Mouse (Mus musculus) limb, embryonic 12.5 days (tissue): ENCODE data around the gene Eif1ad. TPM values are rescaled to one million over a fixed set of nuclear protein-coding genes. Genes with fewer than 3 reads are reported as not detected.

Source experiments
- ATAC-seq: fragments of 200-750 bp; cut with Nextera tagmentation; 2 replicates; pipeline ENCODE4 v1.8.0; 2017; ENCODE audit warnings: low read depth, moderate TSS enrichment; ENCODE audit not compliant: insufficient number of reproducible peaks, insufficient read depth, low FRiP score, low TSS enrichment
- H3K27ac ChIP-seq: fragments of 300-500 bp; sonication (generic); 2 replicates; pipeline ENCODE4 v1.5.1; 2016; ENCODE audit warnings: mild to moderate bottlenecking, moderate library complexity
- H3K27me3 ChIP-seq: fragments of 300-500 bp; sonication (generic); 2 replicates; pipeline ENCODE4 v1.6.1; 2016; ENCODE audit warnings: mild to moderate bottlenecking, moderate library complexity
- H3K36me3 ChIP-seq: fragments of 300-500 bp; sonication (generic); 2 replicates; pipeline ENCODE4 v1.6.1; 2016; ENCODE audit warnings: mild to moderate bottlenecking, moderate library complexity
- H3K4me1 ChIP-seq: fragments of 300-500 bp; sonication (generic); replicated peaks from 2 replicates; pipeline ENCODE4 v1.6.1; 2016
- H3K4me2 ChIP-seq: fragments of 300-500 bp; sonication (generic); 2 replicates; pipeline ENCODE4 v1.6.1; 2016; ENCODE audit warnings: mild to moderate bottlenecking, moderate library complexity
- H3K4me3 ChIP-seq: fragments of 300-500 bp; sonication (generic); replicated peaks from 2 replicates; pipeline ENCODE4 v1.5.1; 2016; ENCODE audit warnings: mild to moderate bottlenecking
- H3K9ac ChIP-seq: fragments of 300-500 bp; sonication (generic); replicated peaks from 2 replicates; pipeline ENCODE4 v1.6.1; 2016; ENCODE audit warnings: mild to moderate bottlenecking, moderate library complexity
- H3K9me3 ChIP-seq: fragments of 300-500 bp; sonication (generic); 2 replicates; pipeline ENCODE4 v1.6.1; 2016; ENCODE audit warnings: mild to moderate bottlenecking, moderate library complexity
- WGBS: fragments of 180-500 bp; shearing (Covaris S2); methylation state at CpG from one replicate; pipeline ENCODE4 v1.1.7; 2016; 5-methylcytosine and 5-hydroxymethylcytosine counted together
- polyA plus RNA-seq: library from polyadenylated mRNA; unstranded; fragments of >200 nt; fragmentation: Nextera tagmentation; extraction: Ambion mirVana; gene quantifications from 2 replicates; pipeline ENCODE4 v1.2.1, GENCODE M21; 2016

Gene Eif1ad
- polyA plus RNA-seq, 1 experiment from 2014 or later = 73.5 TPM

DNA sequence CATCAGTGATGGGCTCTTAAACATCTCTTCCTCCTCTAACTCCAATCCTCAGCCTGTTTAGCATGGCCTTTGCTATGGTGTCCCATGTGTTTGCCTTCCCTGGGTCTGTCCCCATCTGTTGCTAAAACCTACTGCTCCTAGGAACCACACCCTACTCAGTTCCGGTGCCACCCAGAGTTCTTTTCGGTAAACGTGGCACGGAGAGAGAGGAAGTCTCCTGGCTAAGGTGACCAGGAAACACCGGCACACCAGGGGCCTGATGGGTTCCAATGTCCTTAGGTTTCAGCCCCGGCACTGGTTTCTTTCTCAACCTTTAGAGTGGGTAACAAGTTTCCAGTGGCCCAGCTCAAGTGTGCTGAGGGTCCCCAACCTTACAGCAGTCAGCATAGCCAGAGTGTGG is 54.0 kb downstream of the Eif1ad start:
- H3K27ac ChIP-seq = no peak overlapping the region
- 93% methylated on average over 6 of the region's 6 CpGs for WGBS
- H3K9me3 ChIP-seq = no peaks in the 10 kb centered on the region
- no peak overlapping the region for H3K4me3 ChIP-seq
- H3K4me1 ChIP-seq = peaks cover 11% of the 10 kb centered on the region
- no peak overlapping the region for H3K9ac ChIP-seq
- no peaks in the 10 kb centered on the region for H3K27me3 ChIP-seq
- H3K36me3 ChIP-seq = peaks cover 60% of the 10 kb centered on the region
- no peak overlapping the region for H3K4me2 ChIP-seq
- ATAC-seq = no peak

Other genes with a start within 250 kb of the Eif1ad start
- gene Klc2, start 248.2 kb upstream of the Eif1ad start, polyA plus RNA-seq = 28.1 and 32.1 TPM in 2 replicates
- gene Pacs1, start 93.6 kb upstream of the Eif1ad start, polyA plus RNA-seq = 25.9 and 32.2 TPM in 2 replicates
- gene Sf3b2, start 71.3 kb upstream of the Eif1ad start, polyA plus RNA-seq = 380 and 389 TPM in 2 replicates
- gene Gal3st3, start 68.4 kb upstream of the Eif1ad start, polyA plus RNA-seq = 6.1 and 6.7 TPM in 2 replicates
- gene Catsper1, start 31.0 kb upstream of the Eif1ad start, polyA plus RNA-seq = not detected in 2 replicates
- gene Cst6, start 17.2 kb upstream of the Eif1ad start, polyA plus RNA-seq = 1.4 and 1.9 TPM in 2 replicates
- gene Banf1, start 427 bp downstream of the Eif1ad start, polyA plus RNA-seq = 453 and 465 TPM in 2 replicates
- 111 and 118 TPM in 2 replicates for gene Sart1, start 22.0 kb downstream of the Eif1ad start, polyA plus RNA-seq
- gene Tsga10ip, start 35.8 kb downstream of the Eif1ad start, polyA plus RNA-seq = 0.20 TPM in 2 replicates
- 310 and 324 TPM in 2 replicates for gene Drap1, start 58.2 kb downstream of the Eif1ad start, polyA plus RNA-seq
- gene AI837181, start 58.4 kb downstream of the Eif1ad start, polyA plus RNA-seq = 65.0 and 69.1 TPM in 2 replicates
- not detected in 2 replicates for gene Fosl1, start 80.8 kb downstream of the Eif1ad start, polyA plus RNA-seq
- gene Ccdc85b, start 91.2 kb downstream of the Eif1ad start, polyA plus RNA-seq = 10.4 and 10.8 TPM in 2 replicates
- 130 and 140 TPM in 2 replicates for gene Fibp, start 93.9 kb downstream of the Eif1ad start, polyA plus RNA-seq
- 2.2 and 2.9 TPM in 2 replicates for gene Ctsw, start 101.8 kb downstream of the Eif1ad start, polyA plus RNA-seq
- 138 and 139 TPM in 2 replicates for gene Efemp2, start 107.2 kb downstream of the Eif1ad start, polyA plus RNA-seq
- 43.4 and 43.7 TPM in 2 replicates for gene Mus81, start 121.7 kb downstream of the Eif1ad start, polyA plus RNA-seq
- gene Cfl1, start 123.7 kb downstream of the Eif1ad start, polyA plus RNA-seq = 2,525 and 2,543 TPM in 2 replicates
- 0.20 and 0.42 TPM in 2 replicates for gene 1700020D05Rik, start 137.0 kb downstream of the Eif1ad start, polyA plus RNA-seq
- gene Snx32, start 143.8 kb downstream of the Eif1ad start, polyA plus RNA-seq = 9.3 and 10.1 TPM in 2 replicates
- gene Ovol1, start 193.9 kb downstream of the Eif1ad start, polyA plus RNA-seq = 1.2 TPM in 2 replicates
- 1.8 TPM in 2 replicates for gene Ap5b1, start 201.3 kb downstream of the Eif1ad start, polyA plus RNA-seq
- gene Rnaseh2c, start 235.1 kb downstream of the Eif1ad start, polyA plus RNA-seq = 171 and 193 TPM in 2 replicates
- 56.3 and 60.1 TPM in 2 replicates for gene Kat5, start 243.5 kb downstream of the Eif1ad start, polyA plus RNA-seq